Mouse (Mus musculus): ENCODE measurements around the gene Anapc11. TPM values are rescaled to one million over a fixed set of nuclear protein-coding genes. Genes with fewer than 3 reads are reported as not detected.

Gene Anapc11
- total and polyA plus RNA-seq, 3 experiments, result 69.3 to 212 (median 83.8) TPM

- peaks cover 61% of the 10 kb centered on the region for H3K4me1 ChIP-seq (ENCODE audit: insufficient read depth, low read depth, low read length)
- H3K4me3 ChIP-seq (ENCODE audit: low read depth, low read length), result no peak overlapping the region
- H3K9me3 ChIP-seq (replicated peaks), result no peaks in the 10 kb centered on the region
- ATAC-seq (ENCODE audit: extremely low read depth, insufficient number of reproducible peaks, low FRiP score, poor library complexity, severe bottlenecking), result no peak
- H3K36me3 ChIP-seq (replicated peaks), result peaks cover 99% of the 10 kb centered on the region
- TF ChIP-seq POLR2AphosphoS5 (IDR thresholded peaks at IDR 0.05; ENCODE audit: insufficient replicate concordance, low read depth, low read length) (no peak), CTCF (IDR thresholded peaks at IDR 0.05; ENCODE audit: low read depth, low read length) (no peak), TAL1 (conservative IDR thresholded peaks at IDR 0.05; ENCODE audit: low read depth, low read length) (no peak), GATA1 (IDR thresholded peaks at IDR 0.05; ENCODE audit: borderline replicate concordance, low read length) (no peak), GATA2 (IDR thresholded peaks at IDR 0.05; ENCODE audit: borderline replicate concordance, low read depth, low read length) (no peak)
- no peak for DNase-seq (ENCODE audit: low spot score)
- H3K27me3 ChIP-seq (ENCODE audit: insufficient read depth, low read length), result peaks cover 2% of the 10 kb centered on the region; the same call in 1 of the 2 replicates
Measured at GRCm38 (mm10) chr11:120610477-120611046, 12.3 kb downstream of the Anapc11 start.

- H3K9me3 ChIP-seq (replicated peaks), result no peaks in the 10 kb centered on the region
- ATAC-seq (ENCODE audit: extremely low read depth, insufficient number of reproducible peaks, low FRiP score, poor library complexity, severe bottlenecking), result no peak
Measured at GRCm38 (mm10) chr11:120612763-120613162, 14.5 kb downstream of the Anapc11 start.

GRCm38 (mm10) chr11:120613481-120613972, 15.3 kb downstream of the Anapc11 start:
- no peak for DNase-seq (ENCODE audit: low spot score)
- Histone ChIP-seq H3K27me3 (ENCODE audit: insufficient read depth, low read length) (peaks cover 2% of the 10 kb centered on the region; the same call in 1 of the 2 replicates), H3K36me3 (replicated peaks) (peaks cover 90% of the 10 kb centered on the region), H3K4me1 (ENCODE audit: insufficient read depth, low read depth, low read length) (peaks cover 82% of the 10 kb centered on the region), H3K4me3 (ENCODE audit: low read depth, low read length) (no peak overlapping the region), H3K9me3 (replicated peaks) (peaks cover 2% of the 10 kb centered on the region; the same call in 1 of the 2 replicates)
- ATAC-seq (ENCODE audit: extremely low read depth, insufficient number of reproducible peaks, low FRiP score, poor library complexity, severe bottlenecking), result no peak
- TF ChIP-seq GATA2 (IDR thresholded peaks at IDR 0.05; ENCODE audit: borderline replicate concordance, low read depth, low read length) (no peak), GATA1 (IDR thresholded peaks at IDR 0.05; ENCODE audit: borderline replicate concordance, low read length) (no peak), TAL1 (conservative IDR thresholded peaks at IDR 0.05; ENCODE audit: low read depth, low read length) (no peak)

More at GRCm38 (mm10) chr11:120612763-120613162, 14.5 kb downstream of the Anapc11 start:
- no peak for DNase-seq (ENCODE audit: low spot score)
- Histone ChIP-seq H3K36me3 (replicated peaks) (peaks cover 90% of the 10 kb centered on the region), H3K4me1 (ENCODE audit: insufficient read depth, low read depth, low read length) (peaks cover 80% of the 10 kb centered on the region), H3K4me3 (ENCODE audit: low read depth, low read length) (no peak overlapping the region), H3K27me3 (ENCODE audit: insufficient read depth, low read length) (peaks cover 2% of the 10 kb centered on the region; the same call in 1 of the 2 replicates)
- TF ChIP-seq CTCF (IDR thresholded peaks at IDR 0.05; ENCODE audit: low read depth, low read length) (peak; percentile 83), TAL1 (conservative IDR thresholded peaks at IDR 0.05; ENCODE audit: low read depth, low read length) (no peak)

GRCm38 (mm10) chr11:120613976-120614375, 15.8 kb downstream of the Anapc11 start:
- peaks cover 82% of the 10 kb centered on the region for H3K4me1 ChIP-seq (ENCODE audit: insufficient read depth, low read depth, low read length)
- DNase-seq (ENCODE audit: low spot score), result no peak
- H3K27me3 ChIP-seq (ENCODE audit: insufficient read depth, low read length), result peaks cover 2% of the 10 kb centered on the region; the same call in 1 of the 2 replicates
- no peak overlapping the region for H3K4me3 ChIP-seq (ENCODE audit: low read depth, low read length)
- no peak for ATAC-seq (ENCODE audit: extremely low read depth, insufficient number of reproducible peaks, low FRiP score, poor library complexity, severe bottlenecking)
- H3K9me3 ChIP-seq (replicated peaks), result peaks cover 4% of the 10 kb centered on the region; the same call in 1 of the 2 replicates
- H3K36me3 ChIP-seq (replicated peaks), result peaks cover 90% of the 10 kb centered on the region
- TF ChIP-seq CTCF (IDR thresholded peaks at IDR 0.05; ENCODE audit: low read depth, low read length), result no peak
- TF ChIP-seq GATA1 (IDR thresholded peaks at IDR 0.05; ENCODE audit: borderline replicate concordance, low read length), result no peak
- no peak for TF ChIP-seq TAL1 (conservative IDR thresholded peaks at IDR 0.05; ENCODE audit: low read depth, low read length)
- no peak for TF ChIP-seq GATA2 (IDR thresholded peaks at IDR 0.05; ENCODE audit: borderline replicate concordance, low read depth, low read length)
- no peak for TF ChIP-seq POLR2AphosphoS5 (IDR thresholded peaks at IDR 0.05; ENCODE audit: insufficient replicate concordance, low read depth, low read length)

GRCm38 (mm10) chr11:120615167-120615566, 16.9 kb downstream of the Anapc11 start:
- Histone ChIP-seq H3K27me3 (ENCODE audit: insufficient read depth, low read length) (peaks cover 2% of the 10 kb centered on the region; the same call in 1 of the 2 replicates), H3K4me3 (ENCODE audit: low read depth, low read length) (peak overlapping the region; percentile 49; the same call in 1 of the 2 replicates), H3K36me3 (replicated peaks) (peaks cover 90% of the 10 kb centered on the region), H3K4me1 (ENCODE audit: insufficient read depth, low read depth, low read length) (peaks cover 79% of the 10 kb centered on the region), H3K9me3 (replicated peaks) (peaks cover 4% of the 10 kb centered on the region; the same call in 1 of the 2 replicates)
- ATAC-seq (ENCODE audit: extremely low read depth, insufficient number of reproducible peaks, low FRiP score, poor library complexity, severe bottlenecking) (no peak), DNase-seq (ENCODE audit: low spot score) (no peak)
- TF ChIP-seq TAL1 (conservative IDR thresholded peaks at IDR 0.05; ENCODE audit: low read depth, low read length), result no peak
- no peak for TF ChIP-seq POLR2AphosphoS5 (IDR thresholded peaks at IDR 0.05; ENCODE audit: insufficient replicate concordance, low read depth, low read length)
- TF ChIP-seq GATA1 (IDR thresholded peaks at IDR 0.05; ENCODE audit: borderline replicate concordance, low read length), result no peak
- TF ChIP-seq GATA2 (IDR thresholded peaks at IDR 0.05; ENCODE audit: borderline replicate concordance, low read depth, low read length), result no peak
- TF ChIP-seq CTCF (IDR thresholded peaks at IDR 0.05; ENCODE audit: low read depth, low read length), result no peak

- peak overlapping the region; percentile 49; the same call in 1 of the 2 replicates for H3K4me3 ChIP-seq (ENCODE audit: low read depth, low read length)
- H3K9me3 ChIP-seq (replicated peaks), result peaks cover 4% of the 10 kb centered on the region; the same call in 1 of the 2 replicates
- H3K4me1 ChIP-seq (ENCODE audit: insufficient read depth, low read depth, low read length), result peaks cover 79% of the 10 kb centered on the region
- TF ChIP-seq GATA2 (IDR thresholded peaks at IDR 0.05; ENCODE audit: borderline replicate concordance, low read depth, low read length) (no peak), CTCF (IDR thresholded peaks at IDR 0.05; ENCODE audit: low read depth, low read length) (no peak), TAL1 (conservative IDR thresholded peaks at IDR 0.05; ENCODE audit: low read depth, low read length) (no peak)
- peaks cover 90% of the 10 kb centered on the region for H3K36me3 ChIP-seq (replicated peaks)
- ATAC-seq (ENCODE audit: extremely low read depth, insufficient number of reproducible peaks, low FRiP score, poor library complexity, severe bottlenecking), result no peak
- DNase-seq (ENCODE audit: low spot score), result no peak
- peaks cover 2% of the 10 kb centered on the region; the same call in 1 of the 2 replicates for H3K27me3 ChIP-seq (ENCODE audit: insufficient read depth, low read length)
Measured at GRCm38 (mm10) chr11:120615606-120616203, 17.5 kb downstream of the Anapc11 start.
